Mouse (Mus musculus): ENCODE results near the gene Cdc37. TPM values are rescaled to one million over a fixed set of nuclear protein-coding genes. Genes with fewer than 3 reads are reported as not detected.

Cdc37 gene
- polyA plus RNA-seq (2015; fragmentation: Nextera tagmentation; extraction: Ambion mirVana) = 163 and 197 TPM in 2 replicates

GRCm38 (mm10) chr9:21149654-21150419 lies at the start of gene Cdc37:
Cdc37 (minus strand) TSS chr9:21149982.

GRCm38 (mm10) chr9:21165041-21165951 lies 15.5 kb upstream of the Cdc37 start, which contains the start of gene Pde4a:
Pde4a (plus strand) TSS chr9:21165714.

GRCm38 (mm10) chr9:21131059-21131956 lies 18.5 kb downstream of the Cdc37 start, which contains the start of gene Tyk2:
Tyk2 (minus strand) TSS chr9:21131243.

DNA sequence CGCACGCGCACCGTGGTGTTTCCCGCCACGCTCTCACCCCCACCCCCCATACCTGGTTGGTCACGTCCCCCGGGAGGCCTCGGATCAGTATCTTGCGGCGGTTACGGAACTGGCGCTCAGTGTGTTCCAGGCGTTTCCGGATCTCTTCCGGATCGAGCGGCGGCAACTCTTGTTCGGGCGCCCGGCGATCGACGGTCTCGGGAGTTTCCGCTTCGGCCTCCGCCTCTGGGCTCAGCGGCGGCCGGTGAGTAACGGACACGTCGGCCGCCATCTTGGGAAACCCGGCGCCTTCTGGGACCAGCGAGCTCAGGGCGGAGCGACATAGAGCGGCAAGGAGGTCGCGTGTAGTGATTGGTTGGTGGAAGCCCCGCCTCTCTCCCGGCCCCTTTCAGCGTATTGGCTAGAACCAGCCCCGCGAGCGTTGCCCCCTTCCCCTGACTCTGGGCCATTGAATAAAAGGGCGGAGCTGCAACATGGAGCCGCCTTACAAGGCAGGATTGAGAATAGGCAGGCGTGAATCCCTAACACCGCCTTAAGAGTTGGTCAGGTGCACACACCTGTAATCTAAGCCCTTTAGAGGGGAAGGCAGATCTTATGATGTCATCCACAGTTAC lies 58.0 kb downstream of the Cdc37 start, which contains the start of the genes Gm38431 and Raver1:
Gm38431 (minus strand) TSS at position 291 of the 614 bp plus-strand sequence.
Raver1 (minus strand) TSS at position 302 of the 614 bp plus-strand sequence.

Other genes starting within 250 kb of the Cdc37 start
- 20.2 and 26.5 TPM in 2 replicates for gene Dnmt1, start 190.1 kb downstream of the Cdc37 start, polyA plus RNA-seq (2015; fragmentation: Nextera tagmentation; extraction: Ambion mirVana)
- 25.8 and 29.4 TPM in 2 replicates for gene S1pr2, start 173.2 kb downstream of the Cdc37 start, polyA plus RNA-seq (2015; fragmentation: Nextera tagmentation; extraction: Ambion mirVana)
- 98.2 and 154 TPM in 2 replicates for gene Mrpl4, start 147.2 kb downstream of the Cdc37 start, polyA plus RNA-seq (2015; fragmentation: Nextera tagmentation; extraction: Ambion mirVana)
- 10.3 TPM in 2 replicates for gene Icam1, start 134.0 kb downstream of the Cdc37 start, polyA plus RNA-seq (2015; fragmentation: Nextera tagmentation; extraction: Ambion mirVana)
- 4.3 and 5.4 TPM in 2 replicates for gene Icam4, start 120.6 kb downstream of the Cdc37 start, polyA plus RNA-seq (2015; fragmentation: Nextera tagmentation; extraction: Ambion mirVana)
- gene Icam5, start 117.9 kb downstream of the Cdc37 start, polyA plus RNA-seq (2015; fragmentation: Nextera tagmentation; extraction: Ambion mirVana) = 0.15 and 0.16 TPM in 2 replicates
- 0.48 TPM in 1 of 2 replicates, not detected in the other for gene Zglp1, start 82.9 kb downstream of the Cdc37 start, polyA plus RNA-seq (2015; fragmentation: Nextera tagmentation; extraction: Ambion mirVana)
- 0.19 and 0.25 TPM in 2 replicates for gene Gm49373, start 76.9 kb downstream of the Cdc37 start, polyA plus RNA-seq (2015; fragmentation: Nextera tagmentation; extraction: Ambion mirVana)
- 60.5 and 68.4 TPM in 2 replicates for gene Fdx1l, start 76.4 kb downstream of the Cdc37 start, polyA plus RNA-seq (2015; fragmentation: Nextera tagmentation; extraction: Ambion mirVana)
- gene Gm38431, start 58.0 kb downstream of the Cdc37 start, polyA plus RNA-seq (2015; fragmentation: Nextera tagmentation; extraction: Ambion mirVana) = 0.91 and 1.2 TPM in 2 replicates
- 25.9 and 31.4 TPM in 2 replicates for gene Raver1, start 58.0 kb downstream of the Cdc37 start, polyA plus RNA-seq (2015; fragmentation: Nextera tagmentation; extraction: Ambion mirVana)
- gene Tyk2, start 18.7 kb downstream of the Cdc37 start, polyA plus RNA-seq (2015; fragmentation: Nextera tagmentation; extraction: Ambion mirVana) = 5.3 and 10.8 TPM in 2 replicates
- 3.1 and 5.1 TPM in 2 replicates for gene Pde4a, start 15.7 kb upstream of the Cdc37 start, polyA plus RNA-seq (2015; fragmentation: Nextera tagmentation; extraction: Ambion mirVana)
- gene Keap1, start 89.4 kb upstream of the Cdc37 start, polyA plus RNA-seq (2015; fragmentation: Nextera tagmentation; extraction: Ambion mirVana) = 42.4 and 49.5 TPM in 2 replicates
- 0.08 TPM in 2 replicates for gene S1pr5, start 98.5 kb upstream of the Cdc37 start, polyA plus RNA-seq (2015; fragmentation: Nextera tagmentation; extraction: Ambion mirVana)
- gene Atg4d, start 115.3 kb upstream of the Cdc37 start, polyA plus RNA-seq (2015; fragmentation: Nextera tagmentation; extraction: Ambion mirVana) = 20.2 and 26.7 TPM in 2 replicates
- gene Kri1, start 138.0 kb upstream of the Cdc37 start, polyA plus RNA-seq (2015; fragmentation: Nextera tagmentation; extraction: Ambion mirVana) = 7.6 and 10.7 TPM in 2 replicates
- 43.7 and 55.9 TPM in 2 replicates for gene Cdkn2d, start 141.4 kb upstream of the Cdc37 start, polyA plus RNA-seq (2015; fragmentation: Nextera tagmentation; extraction: Ambion mirVana)
- gene Ap1m2, start 162.4 kb upstream of the Cdc37 start, polyA plus RNA-seq (2015; fragmentation: Nextera tagmentation; extraction: Ambion mirVana) = 0.55 and 0.95 TPM in 2 replicates
- 51.3 and 55.7 TPM in 2 replicates for gene Slc44a2, start 170.7 kb upstream of the Cdc37 start, polyA plus RNA-seq (2015; fragmentation: Nextera tagmentation; extraction: Ambion mirVana)
- 60.5 and 74.0 TPM in 2 replicates for gene Ilf3, start 217.9 kb upstream of the Cdc37 start, polyA plus RNA-seq (2015; fragmentation: Nextera tagmentation; extraction: Ambion mirVana)

All from adrenal gland, postnatal 0 days (tissue).